Comparison of ENCODE assay signal across 12 mouse cellular contexts in genomic region chr10:18317521-18317920, GRCm38 (mm10). TPM values are rescaled to one million over a fixed set of nuclear protein-coding genes. Genes with fewer than 3 reads are reported as not detected.
DNase-seq lines count a peak whose midpoint lies in the region; ATAC-seq lines count a peak whose summit lies in the region.
"Had no signal": no experiment of that assay in that cellular context is flagged by ENCODE, and none has a peak within 500 bp of the region (broad histone marks: within the 10 kb centered on the region; RNA-seq: fewer than 3 reads in every experiment).

No protein-coding gene starts in this region.

- no peaks in the 10 kb centered on the region for H3K4me1 ChIP-seq in embryonic facial prominence, embryonic 11.5 days (ENCODE audit: control insufficient read depth, insufficient read depth, low read length)
- H3K4me1 ChIP-seq in embryonic facial prominence, embryonic 10.5 days: peaks cover 26% of the 10 kb centered on the region
- H3K4me1 ChIP-seq in kidney, embryonic 16.5 days (ENCODE audit: insufficient read depth, low read length): peaks cover 18% of the 10 kb centered on the region
- H3K4me1 ChIP-seq in hindbrain, embryonic 12.5 days: peaks cover 10% of the 10 kb centered on the region
- H3K4me1 ChIP-seq in midbrain, embryonic 12.5 days: peaks cover 13% of the 10 kb centered on the region; the same call in 1 of the 2 replicates

- no peaks in the 10 kb centered on the region for H3K36me3 ChIP-seq in embryonic facial prominence, embryonic 11.5 days (replicated peaks; ENCODE audit: control insufficient read depth, insufficient read depth, low read depth, low read length)
- no peaks in the 10 kb centered on the region for H3K36me3 ChIP-seq in embryonic facial prominence, embryonic 10.5 days (replicated peaks)
- H3K36me3 ChIP-seq in kidney, embryonic 16.5 days (ENCODE audit: insufficient read depth, low read length): no peaks in the 10 kb centered on the region
- no peaks in the 10 kb centered on the region for H3K36me3 ChIP-seq in hindbrain, embryonic 12.5 days
- no peaks in the 10 kb centered on the region for H3K36me3 ChIP-seq in midbrain, embryonic 12.5 days

- H3K9me3 ChIP-seq in embryonic facial prominence, embryonic 11.5 days (replicated peaks; ENCODE audit: control insufficient read depth, low read length): no peaks in the 10 kb centered on the region
- H3K9me3 ChIP-seq in embryonic facial prominence, embryonic 10.5 days: no peaks in the 10 kb centered on the region
- no peaks in the 10 kb centered on the region for H3K9me3 ChIP-seq in kidney, embryonic 16.5 days (ENCODE audit: low read length)
- no peaks in the 10 kb centered on the region for H3K9me3 ChIP-seq in hindbrain, embryonic 12.5 days (replicated peaks)
- H3K9me3 ChIP-seq in midbrain, embryonic 12.5 days: no peaks in the 10 kb centered on the region
- H3K9me3 ChIP-seq: megakaryocyte, embryonic 14.5 days had no signal

- H3K9ac ChIP-seq in embryonic facial prominence, embryonic 11.5 days (replicated peaks; ENCODE audit: low read length): no peak overlapping the region
- no peak overlapping the region for H3K9ac ChIP-seq in kidney, embryonic 16.5 days (replicated peaks; ENCODE audit: low read length)
- no peak overlapping the region for H3K9ac ChIP-seq in hindbrain, embryonic 12.5 days
- H3K9ac ChIP-seq in midbrain, embryonic 12.5 days (replicated peaks): no peak overlapping the region

- H3K27ac ChIP-seq in embryonic facial prominence, embryonic 11.5 days (replicated peaks; ENCODE audit: low read depth, low read length): no peak overlapping the region
- H3K27ac ChIP-seq in embryonic facial prominence, embryonic 10.5 days (replicated peaks): no peak overlapping the region
- H3K27ac ChIP-seq in kidney, embryonic 16.5 days (ENCODE audit: low read length): no peak overlapping the region
- no peak overlapping the region for H3K27ac ChIP-seq in hindbrain, embryonic 12.5 days
- no peak overlapping the region for H3K27ac ChIP-seq in midbrain, embryonic 12.5 days (replicated peaks)

- WGBS in embryonic facial prominence, embryonic 11.5 days: 31% methylated on average over 10 of the region's 10 CpGs
- 34% methylated on average over 10 of the region's 10 CpGs for WGBS in embryonic facial prominence, embryonic 10.5 days
- 38% methylated on average over 10 of the region's 10 CpGs for whole genome bisulfite sequencing in kidney, embryonic 16.5 days
- WGBS in hindbrain, embryonic 12.5 days: 46% methylated on average over 10 of the region's 10 CpGs
- WGBS in midbrain, embryonic 12.5 days: 32% methylated on average over 10 of the region's 10 CpGs

- no peak for ATAC-seq in embryonic facial prominence, embryonic 11.5 days (replicated peaks; ENCODE audit: insufficient number of reproducible peaks, low FRiP score, low TSS enrichment, low read depth)
- ATAC-seq in kidney, embryonic 16.5 days (ENCODE audit: low FRiP score, low TSS enrichment): no peak
- no peak for ATAC-seq in hindbrain, embryonic 12.5 days (ENCODE audit: low FRiP score)
- no peak for ATAC-seq in midbrain, embryonic 12.5 days (ENCODE audit: low FRiP score, low read depth)

- H3K4me2 ChIP-seq in embryonic facial prominence, embryonic 11.5 days (ENCODE audit: low read depth, low read length): no peak overlapping the region
- peak overlapping the region; percentile 92; the same call in 1 of the 2 replicates for H3K4me2 ChIP-seq in kidney, embryonic 16.5 days (replicated peaks; ENCODE audit: low read depth, low read length)
- 0 out of 2 replicates have a peak overlapping the region, but pooled peaks have one; percentile 76 for H3K4me2 ChIP-seq in hindbrain, embryonic 12.5 days (replicated peaks)
- 0 out of 2 replicates have a peak overlapping the region, but pooled peaks have one; percentile 84 for H3K4me2 ChIP-seq in midbrain, embryonic 12.5 days (replicated peaks)

- DNase-seq in embryonic facial prominence, embryonic 11.5 days (ENCODE audit: low spot score): peak; percentile 41
- DNase-seq in embryonic facial prominence, embryonic 10.5 days (ENCODE audit: low spot score): no peak
- no peak for DNase-seq in kidney, adult 8-10 months
- no peak for DNase-seq in spleen, adult 12 weeks (ENCODE audit: low spot score)
- DNase-seq in cerebellum, adult 8-10 months: no peak
- DNase-seq: adrenal gland, postnatal 10 days; cerebellum, adult 9-11 months; kidney, adult 18-20 months had no signal

- no peak overlapping the region for H3K4me3 ChIP-seq in embryonic facial prominence, embryonic 11.5 days (ENCODE audit: low read depth, low read length)
- H3K4me3 ChIP-seq in embryonic facial prominence, embryonic 10.5 days: no peak overlapping the region
- no peak overlapping the region for H3K4me3 ChIP-seq in kidney, embryonic 16.5 days (ENCODE audit: low read length)
- H3K4me3 ChIP-seq in hindbrain, embryonic 12.5 days: peak overlapping the region; percentile 57; the same call in 1 of the 2 replicates
- no peak overlapping the region for H3K4me3 ChIP-seq in midbrain, embryonic 12.5 days

- no peaks in the 10 kb centered on the region for H3K27me3 ChIP-seq in embryonic facial prominence, embryonic 11.5 days (ENCODE audit: control insufficient read depth, insufficient read depth, low read length)
- H3K27me3 ChIP-seq in embryonic facial prominence, embryonic 10.5 days (replicated peaks; ENCODE audit: low read depth, poor library complexity, severe bottlenecking): peaks cover 5% of the 10 kb centered on the region
- no peaks in the 10 kb centered on the region for H3K27me3 ChIP-seq in kidney, embryonic 16.5 days (ENCODE audit: insufficient read depth, low read length)
- no peaks in the 10 kb centered on the region for H3K27me3 ChIP-seq in hindbrain, embryonic 12.5 days
- peaks cover 35% of the 10 kb centered on the region for H3K27me3 ChIP-seq in midbrain, embryonic 12.5 days

RNA-seq across cellular contexts. Expression of gene Nhsl1, which starts 1.3 kb away (rescaled TPM):
- 12.1 and 12.5 TPM in 2 replicates for polyA plus RNA-seq in embryonic facial prominence, embryonic 11.5 days (2014; fragmentation: Nextera tagmentation; extraction: Ambion mirVana)
- 12.6 and 12.9 TPM in 2 replicates for polyA plus RNA-seq in embryonic facial prominence, embryonic 10.5 days (2016; fragmentation: Nextera tagmentation; extraction: Ambion mirVana)
- 9.3 and 10.7 TPM in 2 replicates for polyA plus RNA-seq in kidney, embryonic 16.5 days (2015; fragmentation: Nextera tagmentation; extraction: Ambion mirVana)
- polyA plus RNA-seq in hindbrain, embryonic 12.5 days (2016; fragmentation: Nextera tagmentation; extraction: Ambion mirVana): 21.9 and 22.0 TPM in 2 replicates
- 14.0 and 16.5 TPM in 2 replicates for polyA plus RNA-seq in midbrain, embryonic 12.5 days (2016; fragmentation: Nextera tagmentation; extraction: Ambion mirVana)
